Mouse (Mus musculus) natural killer cell, adult 2 months (primary cell): ENCODE measurements around the gene Pgf.

Experiments
- DNase-seq, 2 experiments: peaks; one replicate each; pipeline ENCODE4 v3.0.0; 2022; ENCODE audit warnings: low spot score in 2 of 2

The Pgf gene

GRCm38 (mm10) chr12:85192461-85193108, 15.0 kb upstream of the Pgf start:
- peak in 1 of 2 experiments; percentile 43 for DNase-seq

- no peak for DNase-seq
These were observed 12.7 kb upstream of the Pgf start for GRCm38 (mm10) chr12:85190290-85190689.

GRCm38 (mm10) chr12:85186361-85186760, 8.8 kb upstream of the Pgf start:
- no peak for DNase-seq

GRCm38 (mm10) chr12:85185810-85186209, 8.2 kb upstream of the Pgf start:
- no peak for DNase-seq

GRCm38 (mm10) chr12:85184118-85184517, 6.5 kb upstream of the Pgf start:
- DNase-seq = no peak

- no peak for DNase-seq
These were observed 5.3 kb upstream of the Pgf start for GRCm38 (mm10) chr12:85182898-85183297.

GRCm38 (mm10) chr12:85182345-85182643, 4.7 kb upstream of the Pgf start:
- no peak for DNase-seq

GRCm38 (mm10) chr12:85181475-85182344, 4.1 kb upstream of the Pgf start:
- DNase-seq = no peak

- DNase-seq = no peak
These were observed 704 bp upstream of the Pgf start for GRCm38 (mm10) chr12:85178294-85178693.

- peak; percentile 19 to 44 for DNase-seq
These were observed 605 bp downstream of the Pgf start for GRCm38 (mm10) chr12:85176846-85177523.

GRCm38 (mm10) chr12:85175926-85176845, 1.4 kb downstream of the Pgf start:
- no peak for DNase-seq

GRCm38 (mm10) chr12:85175087-85175675, 2.4 kb downstream of the Pgf start:
- DNase-seq = no peak

- no peak for DNase-seq
These were observed 3.6 kb downstream of the Pgf start for GRCm38 (mm10) chr12:85174016-85174415.

- no peak for DNase-seq
These were observed 6.7 kb downstream of the Pgf start for GRCm38 (mm10) chr12:85170948-85171307.

GRCm38 (mm10) chr12:85170284-85170947, 7.2 kb downstream of the Pgf start:
- no peak for DNase-seq

GRCm38 (mm10) chr12:85169877-85170276, 7.7 kb downstream of the Pgf start:
- DNase-seq = no peak

- peak; percentile 64 to 81 for DNase-seq
These were observed 8.3 kb downstream of the Pgf start for GRCm38 (mm10) chr12:85169117-85169858.

- DNase-seq = no peak
These were observed 11.0 kb downstream of the Pgf start for GRCm38 (mm10) chr12:85166631-85167030.

- DNase-seq = no peak
These were observed 12.6 kb downstream of the Pgf start for GRCm38 (mm10) chr12:85164996-85165395.

- no peak for DNase-seq
These were observed 18.0 kb downstream of the Pgf start for GRCm38 (mm10) chr12:85159592-85159991.
